Mouse (Mus musculus) heart, postnatal 4 days (tissue): ENCODE measurements at regions not wholly inside any gene's neighbourhood (a gene's known extent, or its start where the extent isn't known, plus 50 kb on each side); places are given as distances from the start of the nearest gene placed in this dataset.

ENCODE experiments used
- DNase-seq: peaks from one replicate; pipeline ENCODE4 v3.0.0; 2021

GRCm38 (mm10) chr16:29837874-29838273 lies 226.3 kb upstream of the Hes1 start:
- no peak for DNase-seq

- peak; percentile 63 for DNase-seq
Measured at GRCm38 (mm10) chr16:29838981-29839661, 225.1 kb upstream of the Hes1 start.

- no peak for DNase-seq
Measured at GRCm38 (mm10) chr16:29839662-29840001, 224.6 kb upstream of the Hes1 start.

DNA sequence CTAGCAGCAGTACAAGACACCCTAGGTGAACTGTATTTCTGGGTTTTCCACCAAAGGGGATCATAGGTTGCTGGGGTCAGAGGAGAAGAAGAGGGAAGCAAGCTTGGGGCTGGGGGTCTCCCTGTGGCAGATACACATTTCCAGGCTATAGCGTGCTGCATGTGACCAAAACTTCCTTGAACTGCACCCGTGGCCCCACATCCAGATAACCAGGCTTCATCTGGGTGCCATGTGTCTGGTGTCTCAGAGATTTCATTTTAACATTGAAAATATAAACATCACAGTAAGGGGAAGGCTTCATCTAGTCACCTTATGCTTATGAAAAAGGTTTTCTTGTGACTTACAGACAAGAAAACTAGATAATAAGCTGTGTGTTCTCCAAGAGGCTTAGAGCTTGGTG lies 223.8 kb upstream of the Hes1 start:
- no peak for DNase-seq

DNA sequence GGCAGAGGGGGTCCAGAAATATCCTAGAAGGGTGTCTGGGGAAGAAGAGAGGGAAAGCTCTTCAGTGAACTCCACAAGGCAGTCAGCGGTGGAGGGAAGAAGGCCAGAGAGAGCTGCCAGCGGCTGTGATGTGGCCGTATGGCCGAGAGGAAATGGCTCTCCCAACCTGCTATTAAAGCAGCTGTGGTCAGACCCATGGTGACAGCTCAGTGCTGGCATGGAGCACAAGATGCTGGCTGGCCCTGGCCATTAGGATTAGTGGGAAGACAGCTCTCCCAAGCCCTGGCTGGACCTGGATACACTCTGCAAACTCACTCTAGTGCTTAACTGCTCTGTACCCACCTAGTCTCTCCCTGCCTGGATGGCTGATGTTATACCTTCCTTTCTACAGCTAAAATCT lies 223.1 kb upstream of the Hes1 start:
- peak; percentile 34 for DNase-seq

DNA sequence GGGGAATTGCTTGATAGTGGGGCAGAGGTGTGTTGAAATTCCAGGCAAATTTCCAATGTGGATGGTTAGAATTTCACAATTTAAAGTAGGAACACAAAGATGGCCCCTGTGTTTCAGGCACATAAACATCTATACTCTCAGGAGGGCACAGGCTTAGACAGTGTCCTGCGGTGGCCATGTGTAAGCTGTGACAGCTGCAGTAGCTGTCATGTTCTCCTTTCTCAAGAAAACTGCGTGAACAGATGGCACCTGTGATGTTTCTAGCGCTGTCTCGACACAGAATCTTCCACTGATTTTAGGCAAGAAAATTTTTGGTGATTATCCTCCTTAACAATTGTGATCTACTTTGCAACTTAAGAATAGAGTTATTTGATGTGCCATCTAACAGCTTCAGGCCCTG lies 222.1 kb upstream of the Hes1 start:
- DNase-seq: no peak

DNA sequence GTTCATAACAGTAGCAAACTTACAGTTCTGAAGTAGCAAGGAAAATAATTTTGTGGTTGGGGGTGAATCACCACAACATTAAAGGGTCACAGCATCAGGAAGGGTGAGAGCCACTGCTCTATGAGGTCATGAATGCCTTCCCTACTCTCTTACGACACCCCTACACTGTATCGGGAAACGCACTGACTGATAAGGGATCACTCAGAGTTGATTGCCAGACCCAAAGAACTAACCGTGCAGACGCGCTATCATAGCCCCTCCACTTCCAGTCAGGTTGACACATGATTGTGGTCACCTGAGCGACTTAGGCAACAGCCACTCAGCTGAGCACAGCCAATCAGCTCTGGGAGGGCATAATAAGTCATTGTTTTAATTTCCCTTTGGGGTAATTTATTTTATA lies 220.7 kb upstream of the Hes1 start:
- no peak for DNase-seq

DNA sequence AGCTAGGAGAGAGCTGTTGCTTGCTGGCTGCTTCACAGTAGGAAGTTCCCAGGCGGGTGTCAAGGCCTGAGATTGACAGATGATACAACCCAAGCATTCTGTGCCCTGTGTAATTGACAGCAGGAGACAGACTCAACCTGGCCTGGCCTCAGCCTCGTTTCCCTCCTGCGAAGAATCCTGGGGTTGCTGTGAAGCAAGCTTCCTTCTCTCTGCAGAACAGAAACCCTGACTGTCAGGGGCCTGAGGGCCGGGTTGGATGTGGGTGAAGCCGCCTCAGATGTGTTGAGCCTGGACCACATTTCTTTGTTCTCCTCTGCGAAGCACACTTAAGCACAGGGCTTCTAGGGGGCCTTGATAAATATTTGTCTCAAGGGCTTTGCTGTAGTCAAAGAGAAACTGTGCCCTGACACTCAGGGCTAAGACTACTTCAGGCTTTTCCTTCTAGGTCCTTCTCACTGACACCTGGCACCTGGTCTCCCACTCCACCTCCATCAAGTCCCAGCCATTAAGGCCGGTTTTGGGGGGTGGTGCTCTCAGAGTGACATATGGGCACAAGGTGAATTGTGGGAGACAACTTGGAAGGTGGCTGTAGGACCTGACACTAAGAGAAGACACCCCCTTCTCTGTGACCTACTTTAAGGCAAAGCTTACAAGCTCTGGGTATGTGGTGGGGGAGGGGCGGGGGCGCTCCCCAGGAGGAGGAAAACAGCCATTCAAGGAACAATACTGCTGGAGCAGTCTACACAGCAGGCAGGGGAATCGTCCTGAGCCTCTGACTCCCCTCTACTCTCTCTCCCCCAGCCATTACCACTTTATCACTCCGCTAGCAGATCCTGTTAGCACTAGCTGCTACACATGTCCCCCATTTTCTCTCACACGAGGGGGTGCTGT lies 219.2 kb upstream of the Hes1 start:
- no peak for DNase-seq

- no peak for DNase-seq
Measured at GRCm38 (mm10) chr16:29845597-29845986, 218.6 kb upstream of the Hes1 start.

DNA sequence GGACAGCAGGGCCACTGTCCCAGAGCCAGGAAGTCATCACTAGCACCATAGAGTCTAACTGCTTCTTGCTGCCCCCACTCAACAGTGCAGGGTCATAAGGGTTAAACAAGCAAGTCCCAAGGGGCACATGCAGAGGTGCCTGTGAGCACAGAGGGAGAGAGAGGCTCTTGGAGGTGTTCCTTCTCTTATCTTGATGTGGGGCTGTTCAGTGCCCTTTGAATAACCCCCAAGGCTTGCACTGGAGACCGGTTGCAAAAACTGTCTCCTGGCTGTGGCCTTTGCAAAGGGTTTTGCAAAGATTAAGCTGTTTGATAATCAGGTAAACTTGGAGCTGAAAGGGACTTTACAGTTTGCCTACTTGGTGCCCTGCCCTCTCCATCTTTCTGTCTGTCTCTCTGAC lies 217.1 kb upstream of the Hes1 start:
- no peak for DNase-seq

- no peak for DNase-seq
Measured at GRCm38 (mm10) chr16:29847734-29848133, 216.4 kb upstream of the Hes1 start.

GRCm38 (mm10) chr16:29848527-29848926 lies 215.7 kb upstream of the Hes1 start:
- no peak for DNase-seq

DNA sequence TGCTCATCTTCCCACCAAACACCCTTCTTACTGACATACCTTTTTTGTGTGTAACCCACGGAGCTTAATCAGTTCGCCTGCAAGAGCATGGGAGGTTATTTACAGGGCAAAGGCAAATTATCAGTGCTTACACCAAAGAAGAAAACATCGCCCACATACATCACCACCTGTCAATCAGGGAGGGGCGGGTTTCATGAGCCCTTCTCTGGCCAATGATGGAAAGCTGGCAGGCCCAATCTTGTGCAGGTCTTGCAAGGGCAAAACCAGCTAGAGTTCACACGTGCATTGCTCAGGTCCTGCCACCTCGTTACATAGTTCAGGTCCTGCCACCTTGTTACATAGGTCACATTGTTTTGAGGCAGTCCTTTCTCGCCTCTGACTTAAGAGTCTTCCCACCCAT lies 214.7 kb upstream of the Hes1 start:
- DNase-seq: no peak

- DNase-seq: no peak
Measured at GRCm38 (mm10) chr16:29850616-29851015, 213.6 kb upstream of the Hes1 start.

DNA sequence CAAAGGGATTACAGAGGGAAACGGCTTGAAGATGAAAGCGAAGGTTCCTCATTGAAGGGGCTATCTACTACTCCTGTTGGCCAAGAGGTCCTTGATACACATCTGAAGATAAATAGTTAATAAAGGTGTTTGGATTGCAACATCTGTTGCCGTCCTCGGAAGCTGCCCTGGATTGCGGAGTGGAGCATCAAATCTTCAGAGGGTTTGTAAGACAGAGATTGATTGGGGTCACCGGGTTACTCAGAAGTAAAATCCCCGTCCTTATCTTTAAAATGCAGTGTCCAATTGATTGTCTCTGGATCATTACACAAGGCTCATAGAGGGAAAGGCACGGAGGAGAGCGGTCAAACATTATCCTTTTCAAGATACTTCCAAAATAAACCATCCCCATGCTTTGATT lies 212.4 kb upstream of the Hes1 start:
- DNase-seq: no peak

DNA sequence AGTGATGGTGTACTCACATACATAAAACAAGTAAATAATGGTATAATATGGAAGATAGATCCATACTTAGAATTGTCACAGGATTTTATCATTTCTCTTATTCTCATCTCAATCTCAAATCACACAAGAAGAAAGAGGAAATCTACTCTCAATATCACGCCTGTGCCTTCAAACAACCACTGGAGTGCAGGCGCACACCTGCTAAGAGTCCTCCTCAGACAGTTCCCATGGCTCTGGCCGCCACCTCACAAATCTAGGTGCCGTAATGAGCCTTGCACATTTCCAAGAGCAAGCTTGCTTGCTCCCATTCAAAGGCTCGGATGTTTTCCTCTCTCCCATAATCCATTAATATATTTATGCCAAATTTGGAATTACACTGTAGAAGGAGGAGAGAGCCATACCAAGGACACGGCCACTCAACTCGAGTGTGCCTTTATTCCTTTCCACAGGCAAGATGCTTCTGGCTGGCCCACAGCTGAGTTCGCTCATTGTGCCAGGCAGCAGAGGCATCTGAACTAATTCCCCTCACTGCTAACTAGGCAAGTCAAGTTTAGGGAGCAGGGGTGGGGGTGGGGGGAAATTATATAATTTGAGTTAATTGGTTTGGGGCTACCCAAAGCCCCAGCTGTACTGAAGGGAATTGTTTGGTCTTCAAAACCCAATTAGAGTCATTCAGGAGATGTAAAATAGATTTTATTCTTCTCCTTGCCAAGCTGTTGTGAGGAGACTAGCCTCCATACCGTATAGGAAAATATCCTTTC lies 209.2 kb upstream of the Hes1 start:
- no peak for DNase-seq

GRCm38 (mm10) chr16:29856545-29856944 lies 207.6 kb upstream of the Hes1 start:
- no peak for DNase-seq

DNA sequence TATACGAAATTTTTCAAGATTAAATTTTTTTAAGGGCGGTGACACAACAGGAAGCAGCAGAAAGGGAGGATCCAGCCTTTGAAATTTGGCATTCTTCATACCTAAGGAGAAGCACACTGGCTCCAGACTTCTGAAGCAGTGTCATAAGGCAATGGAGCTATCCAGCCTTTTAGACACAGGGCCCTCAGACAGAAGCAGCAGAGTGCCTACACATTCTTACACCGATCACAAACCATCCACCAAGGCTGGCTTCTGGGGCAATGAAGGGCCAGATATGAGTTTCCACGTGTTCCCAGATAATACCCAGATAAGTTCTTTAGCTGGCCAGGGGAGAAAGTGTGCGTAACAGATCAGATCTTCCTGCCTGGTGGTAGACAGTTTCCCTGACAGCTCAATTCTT lies 205.5 kb upstream of the Hes1 start:
- no peak for DNase-seq

- DNase-seq: no peak
Measured at GRCm38 (mm10) chr16:29860306-29860705, 203.9 kb upstream of the Hes1 start.

- DNase-seq: peak; percentile 59
Measured at GRCm38 (mm10) chr16:29861056-29861455, 203.1 kb upstream of the Hes1 start.

- DNase-seq: no peak
Measured at GRCm38 (mm10) chr16:29865075-29865740, 199.0 kb upstream of the Hes1 start.

DNA sequence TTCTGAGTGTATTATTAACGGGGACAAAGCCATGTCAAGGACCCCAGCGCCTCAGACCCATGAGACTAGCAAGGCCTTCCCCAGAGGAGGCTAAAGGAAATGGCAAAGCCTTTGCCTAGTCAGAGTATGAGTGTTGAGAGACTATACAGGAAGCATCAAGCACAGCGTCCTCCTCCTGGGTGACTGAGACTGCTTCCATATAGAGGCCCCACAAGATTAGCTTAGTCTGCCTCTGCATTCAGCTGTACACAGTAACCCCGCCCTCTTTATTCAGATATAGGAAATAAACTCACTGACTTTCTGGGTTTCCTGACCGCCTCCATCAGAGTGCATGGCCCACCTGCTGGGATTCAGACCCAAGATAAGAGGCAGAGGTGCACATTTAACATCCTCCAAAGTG lies 192.8 kb upstream of the Hes1 start:
- DNase-seq: no peak

GRCm38 (mm10) chr16:29876196-29876595 lies 188.0 kb upstream of the Hes1 start:
- DNase-seq: no peak
